Mouse (Mus musculus): ENCODE measurements around the gene Ttll3. TPM values are rescaled to one million over a fixed set of nuclear protein-coding genes. Genes with fewer than 3 reads are reported as not detected.

Gene Ttll3
- total RNA-seq, 2 experiments from 2014 or later = 0.92 to 2.2 TPM

DNA sequence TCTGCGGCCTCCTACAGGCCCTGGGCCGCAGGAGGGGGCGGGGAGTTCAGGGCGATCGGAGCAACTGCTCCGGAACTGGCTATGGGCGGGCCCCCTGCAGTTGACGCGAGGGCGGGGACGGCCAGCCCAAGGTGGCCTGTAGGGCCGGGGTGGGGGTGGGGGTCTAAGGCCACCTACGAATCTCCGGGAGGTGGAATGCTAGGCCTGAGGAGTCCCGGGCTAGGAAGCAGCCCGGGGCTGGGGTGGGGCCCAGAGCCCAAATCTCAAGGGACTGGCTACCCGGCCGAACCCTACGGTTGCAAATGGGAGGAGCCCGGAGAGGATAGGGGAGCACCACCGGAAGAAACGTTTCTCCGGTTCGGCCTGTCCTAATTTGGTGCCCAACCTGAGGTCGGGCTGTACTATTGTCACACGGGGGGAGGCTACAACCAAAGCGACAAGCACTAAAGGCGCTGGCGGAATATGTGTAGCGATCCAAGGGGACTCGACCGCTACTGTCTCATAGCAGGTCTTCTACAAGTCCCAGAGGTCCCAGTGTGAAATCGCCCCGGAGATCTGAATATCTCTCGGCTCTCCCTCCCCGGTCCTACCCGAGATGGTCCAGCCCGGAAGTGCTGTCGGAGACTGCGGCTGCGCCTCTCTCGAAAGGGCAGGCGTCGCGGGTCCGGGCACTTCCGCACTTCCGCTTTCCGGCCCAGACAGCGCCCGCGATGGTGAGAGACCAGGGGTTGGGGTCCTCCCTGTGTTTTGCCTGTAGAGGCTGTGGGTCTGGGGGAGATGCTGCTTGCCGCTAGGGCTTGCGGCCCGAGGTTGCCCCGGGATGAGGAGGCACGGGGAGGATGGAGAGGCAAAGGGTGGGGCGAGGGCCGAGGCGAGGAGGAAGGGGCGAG is 11.3 kb upstream of the Ttll3 start, which contains the start of the genes Tada3 and Arpc4:
Tada3 (minus strand) TSS at position 388 of the 890 bp plus-strand sequence.
Arpc4 (plus strand) TSS at position 620 of the 890 bp plus-strand sequence.
- intact Hi-C loops (cut with DNase I) = loop anchor here (2.0 kb wide), 2 partner anchors 43 to 71 kb away; partner anchors contain the start of gene Brpf1
- peak; percentile 94 to 95 for DNase-seq

DNA sequence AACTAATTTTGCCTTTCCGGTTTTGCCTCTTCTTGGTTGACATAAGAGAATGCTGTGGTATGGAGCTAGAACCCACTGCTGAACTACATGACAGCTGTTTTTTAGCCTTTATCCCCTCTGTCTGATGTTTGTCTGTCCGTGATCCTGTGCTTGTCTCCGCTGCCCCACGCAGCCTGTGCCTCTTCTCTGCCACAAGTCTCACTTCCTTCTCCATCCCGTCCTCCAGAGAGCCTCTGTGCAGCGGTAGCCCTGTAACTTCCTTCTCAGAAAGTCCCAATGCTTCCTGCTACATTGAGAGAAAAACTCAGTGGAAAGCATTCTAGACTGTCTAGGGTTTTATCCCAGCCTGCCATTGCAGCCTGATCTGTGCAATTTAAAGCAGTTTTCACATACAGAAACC is 9.8 kb upstream of the Ttll3 start:
- no peak for DNase-seq
- intact Hi-C loops (cut with DNase I) = loop anchor here (2.0 kb wide), 1 partner anchor 72 kb away; the partner anchor contains the start of gene Brpf1

DNA sequence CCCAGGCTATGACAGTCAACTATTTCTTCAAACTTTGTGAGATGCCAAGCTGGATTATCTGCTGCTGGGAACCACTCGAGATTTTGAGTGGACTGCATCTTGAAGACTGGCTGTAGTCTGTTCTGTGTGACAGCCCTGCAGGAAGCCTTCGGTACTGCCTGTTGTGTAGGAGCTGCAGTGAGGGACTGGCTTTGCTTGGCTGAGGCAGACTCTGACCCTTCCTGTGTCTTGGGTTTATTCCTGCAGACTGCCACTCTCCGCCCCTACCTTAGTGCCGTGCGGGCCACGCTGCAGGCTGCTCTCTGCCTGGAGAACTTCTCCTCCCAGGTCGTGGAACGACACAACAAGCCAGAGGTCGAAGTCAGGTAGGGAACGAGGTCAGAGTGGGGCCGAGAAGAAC is 8.6 kb upstream of the Ttll3 start:
- DNase-seq = no peak
- intact Hi-C loops (cut with DNase I) = no loop called here

DNA sequence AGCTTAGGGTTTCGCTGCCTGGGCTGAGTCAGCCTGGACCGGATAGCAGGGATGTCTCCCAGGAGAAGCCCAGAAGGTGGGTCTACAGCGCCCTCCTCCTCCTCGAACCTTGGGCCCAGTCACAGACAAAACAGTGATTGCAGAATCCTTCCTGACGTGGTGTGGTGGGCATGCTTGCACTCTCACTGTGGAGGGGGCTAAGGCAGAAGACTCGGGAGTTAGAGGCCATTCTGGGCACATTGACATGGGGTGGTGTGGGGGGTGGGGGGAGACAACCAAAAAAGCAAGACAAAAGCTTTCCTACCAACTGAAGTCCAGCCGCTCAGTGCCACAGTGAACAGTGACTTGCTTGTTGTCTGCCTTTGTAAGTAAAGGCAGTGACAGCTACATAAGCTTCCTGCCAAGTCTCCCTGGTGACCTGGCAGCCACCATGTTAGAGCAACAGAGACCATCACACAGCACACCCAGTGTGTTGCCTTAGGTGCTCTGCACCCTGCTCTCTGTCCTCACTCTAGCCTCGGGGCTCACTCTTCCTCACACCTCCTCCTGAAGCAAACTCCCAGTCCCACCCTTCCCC is 4.6 kb upstream of the Ttll3 start:
- DNase-seq = no peak
- intact Hi-C loops (cut with DNase I) = no loop called here

DNA sequence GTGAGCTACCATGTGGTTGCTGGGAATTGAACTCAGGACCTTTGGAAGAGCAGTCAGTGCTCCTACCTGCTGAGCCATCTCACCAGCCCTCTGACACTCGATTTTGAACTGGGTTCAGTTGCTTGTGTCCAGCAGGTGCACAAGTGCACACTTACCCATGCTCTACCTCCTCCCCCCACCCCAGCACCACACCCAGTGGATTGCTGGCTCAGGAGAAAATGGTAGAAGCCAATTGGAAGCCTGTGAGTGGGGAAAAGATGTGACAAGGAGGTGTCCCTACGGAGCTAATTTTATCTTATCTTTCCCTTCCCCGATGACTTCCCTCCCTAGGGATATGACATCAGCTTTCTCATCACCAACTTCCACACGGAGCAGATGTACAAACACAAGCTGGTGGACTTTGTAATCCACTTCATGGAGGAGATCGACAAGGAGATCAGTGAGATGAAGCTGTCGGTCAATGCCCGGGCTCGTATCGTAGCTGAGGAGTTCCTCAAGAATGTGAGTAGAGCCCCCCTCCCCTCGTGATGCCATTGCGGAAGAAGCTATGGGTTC is 3.8 kb upstream of the Ttll3 start:
- no peak for DNase-seq
- intact Hi-C loops (cut with DNase I) = no loop called here

DNA sequence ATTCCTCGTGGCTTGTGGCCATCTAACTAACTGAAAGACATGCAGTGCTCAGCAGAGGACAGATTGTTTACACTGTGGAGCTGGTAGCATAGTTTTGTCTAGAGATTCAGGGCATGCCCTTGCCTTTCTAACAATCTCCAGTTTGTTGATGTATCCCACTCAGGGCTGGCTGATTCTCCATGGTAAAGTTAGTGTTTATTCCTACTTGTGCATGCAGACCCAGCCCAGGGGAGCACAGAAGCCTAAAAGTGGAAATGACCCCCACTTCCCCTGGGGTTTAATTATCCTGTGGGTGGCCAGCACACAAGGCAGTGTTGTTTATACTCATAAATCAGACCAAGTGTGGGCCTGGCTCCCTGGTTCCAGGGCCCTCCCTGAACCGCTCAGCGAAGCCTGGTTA is 3.0 kb upstream of the Ttll3 start:
- DNase-seq = no peak
- intact Hi-C loops (cut with DNase I) = no loop called here

DNA sequence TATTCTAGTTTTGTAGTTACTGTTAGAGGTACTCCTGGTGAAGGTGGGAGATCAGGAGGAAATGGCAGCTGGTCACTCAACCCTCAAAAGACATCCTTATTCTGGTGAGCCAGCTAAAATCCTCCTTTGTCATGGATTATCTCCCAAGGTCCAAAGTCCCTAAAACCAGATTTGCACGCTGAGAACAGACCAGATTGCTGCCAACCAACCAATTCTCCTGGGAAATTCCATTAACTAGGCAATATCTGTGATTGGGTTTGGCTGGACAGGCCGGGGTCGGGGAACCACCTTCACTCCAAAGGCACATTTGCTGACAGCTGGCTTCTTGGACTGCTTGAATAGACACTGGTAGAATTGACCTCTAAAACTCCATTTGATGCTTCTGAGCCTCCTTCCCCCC is 1.7 kb downstream of the Ttll3 start:
- DNase-seq = no peak

DNA sequence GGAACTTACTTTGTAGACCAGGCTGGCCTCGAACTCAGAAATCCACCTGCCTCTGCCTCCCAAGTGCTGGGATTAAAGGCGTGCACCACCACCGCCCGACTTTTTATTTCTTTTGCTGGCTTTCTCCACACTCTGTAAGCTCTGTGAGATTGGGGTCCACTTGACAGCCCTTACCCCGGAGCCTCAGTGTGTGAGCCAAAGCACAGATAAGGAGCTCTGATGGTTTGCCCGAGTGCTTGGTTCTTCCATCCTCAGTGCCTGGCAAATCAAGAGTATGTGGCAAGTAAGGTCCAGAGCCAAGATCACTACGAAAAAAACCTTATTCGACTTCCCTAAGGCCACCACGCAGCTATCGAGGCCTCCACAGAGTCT is 2.9 kb downstream of the Ttll3 start:
- DNase-seq = no peak

More for the DNA sequence above, 1.7 kb downstream of the Ttll3 start:
- intact Hi-C loops (cut with DNase I) = no loop called here

DNA sequence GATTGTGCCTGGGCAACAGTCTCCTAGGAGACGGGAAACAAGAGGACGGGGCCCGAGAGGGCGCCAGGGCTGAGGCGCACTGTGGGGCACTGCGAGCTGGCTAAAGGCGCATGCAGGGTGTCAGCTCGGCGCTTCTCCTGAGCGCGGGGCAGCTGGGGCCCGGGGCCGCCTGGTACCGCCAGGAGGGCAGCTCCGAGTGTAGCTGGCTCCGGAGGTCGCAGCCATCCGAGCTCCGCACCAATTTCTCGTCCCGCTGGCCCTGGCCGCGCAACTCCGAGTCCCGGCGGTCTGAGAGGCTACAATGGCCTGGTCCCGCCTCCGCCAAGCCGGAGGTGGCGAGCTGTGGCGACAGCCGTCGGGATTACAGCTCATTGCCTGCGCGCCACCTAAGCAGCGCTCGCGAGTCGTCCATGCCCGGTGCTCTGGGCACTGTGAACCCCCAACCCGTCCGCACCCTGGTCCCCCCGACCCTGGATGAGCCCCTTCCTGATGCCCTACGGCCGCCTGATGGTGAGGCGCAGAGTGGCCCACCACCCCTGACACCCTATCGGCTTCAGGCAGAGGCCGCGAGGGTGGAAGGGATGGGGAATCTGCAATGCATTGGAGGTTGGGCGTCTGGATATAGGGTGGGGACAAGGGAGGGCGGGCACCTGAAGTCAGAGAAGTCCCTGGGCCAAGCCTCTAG is 3.5 kb downstream of the Ttll3 start:
- intact Hi-C loops (cut with DNase I) = no loop called here
- DNase-seq = peak; percentile 63 to 64

More for the DNA sequence above, 2.9 kb downstream of the Ttll3 start:
- intact Hi-C loops (cut with DNase I) = no loop called here

DNA sequence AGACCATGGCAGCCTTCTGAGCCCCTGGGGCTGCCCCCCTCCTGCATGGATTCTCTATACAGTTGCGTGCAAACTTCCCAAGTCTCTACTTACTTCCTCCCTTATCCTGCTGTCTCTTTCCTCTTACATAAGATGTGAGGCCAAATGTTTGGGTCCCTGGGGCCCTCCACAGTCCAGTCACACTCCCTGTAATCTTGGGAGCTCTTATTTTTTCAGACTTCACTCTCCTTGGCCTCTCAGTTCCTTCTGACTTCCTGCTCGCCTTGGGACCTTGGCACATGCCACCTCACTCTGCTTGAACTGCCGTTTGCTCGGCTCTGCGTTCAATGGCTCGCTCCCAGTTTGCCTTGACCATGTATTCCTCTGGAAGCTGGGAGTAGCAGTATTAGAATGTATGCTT is 4.9 kb downstream of the Ttll3 start:
- DNase-seq = peak; percentile 19 to 20
- intact Hi-C loops (cut with DNase I) = no loop called here

DNA sequence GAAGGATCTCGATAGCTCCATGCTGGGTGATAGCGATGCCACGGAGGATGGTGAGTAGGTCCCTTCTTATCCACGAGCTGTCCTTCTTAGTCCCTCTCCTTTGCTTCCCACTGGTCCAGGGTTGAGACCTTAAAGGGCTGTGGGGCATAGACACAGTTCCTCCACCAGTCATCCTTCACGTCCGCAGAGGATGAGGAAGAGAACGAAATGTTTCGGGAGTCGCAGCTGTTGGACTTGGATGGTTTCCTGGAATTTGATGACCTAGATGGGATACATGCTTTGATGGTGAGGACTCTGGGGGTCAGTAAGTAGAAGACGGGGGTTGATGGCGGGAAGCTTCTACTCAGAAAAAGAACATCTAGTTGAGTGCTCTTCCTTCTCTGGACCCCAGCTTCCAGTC is 5.8 kb downstream of the Ttll3 start:
- DNase-seq = no peak
- intact Hi-C loops (cut with DNase I) = no loop called here

DNA sequence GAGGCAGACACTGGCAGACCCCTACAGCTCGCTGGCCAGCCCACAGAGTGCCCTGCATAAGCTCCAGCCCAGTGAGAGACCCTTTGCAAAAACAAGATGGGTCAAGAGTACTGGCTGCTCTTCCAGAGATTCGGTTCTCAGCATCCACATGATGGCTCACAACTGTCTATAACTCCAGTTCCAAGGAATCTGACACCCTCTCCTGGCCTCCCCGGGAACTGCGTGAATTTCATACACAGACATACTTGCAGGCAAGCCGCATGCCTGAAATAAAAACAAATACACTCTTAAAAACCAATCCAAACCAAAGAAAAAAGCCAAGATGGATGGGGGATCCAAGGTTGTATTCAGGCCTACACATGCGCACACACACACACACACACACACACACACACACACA is 6.4 kb downstream of the Ttll3 start:
- intact Hi-C loops (cut with DNase I) = no loop called here
- DNase-seq = no peak

DNA sequence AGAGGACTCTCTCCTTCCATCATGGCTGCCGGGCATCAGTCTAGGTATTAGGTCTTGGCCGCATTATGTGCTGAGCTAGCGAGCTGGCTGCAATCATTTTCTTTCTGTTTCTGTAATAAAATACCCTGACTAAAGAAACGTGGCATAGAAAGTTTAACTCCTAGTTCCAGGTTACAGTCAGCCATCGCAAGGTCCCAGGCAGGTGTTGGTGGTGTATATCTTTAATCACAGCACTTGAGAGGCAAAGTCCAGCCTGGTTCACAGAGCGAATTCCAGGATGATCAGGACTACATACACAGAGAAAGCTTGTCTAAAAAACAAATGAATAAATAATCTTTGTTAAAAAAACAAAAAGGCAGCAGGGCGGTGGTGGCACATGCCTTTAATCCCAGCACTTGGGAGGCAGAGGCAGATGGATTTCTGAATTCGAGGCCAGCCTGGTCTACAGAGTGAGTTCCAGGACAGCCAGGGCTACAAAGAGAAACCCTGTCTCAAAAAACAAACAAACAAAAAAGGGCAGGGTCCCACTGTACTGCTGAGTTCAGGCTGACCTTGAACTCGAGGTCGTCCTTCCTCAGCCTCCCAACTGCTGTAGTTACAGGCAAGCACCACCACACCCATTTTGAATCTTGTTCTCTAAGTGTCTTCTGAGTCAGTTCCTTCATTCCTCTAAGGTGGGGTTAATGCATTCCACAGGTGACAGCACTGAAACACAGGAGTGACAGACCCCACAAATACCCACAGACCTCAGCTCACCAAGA is 7.4 kb downstream of the Ttll3 start:
- intact Hi-C loops (cut with DNase I) = no loop called here
- no peak for DNase-seq

DNA sequence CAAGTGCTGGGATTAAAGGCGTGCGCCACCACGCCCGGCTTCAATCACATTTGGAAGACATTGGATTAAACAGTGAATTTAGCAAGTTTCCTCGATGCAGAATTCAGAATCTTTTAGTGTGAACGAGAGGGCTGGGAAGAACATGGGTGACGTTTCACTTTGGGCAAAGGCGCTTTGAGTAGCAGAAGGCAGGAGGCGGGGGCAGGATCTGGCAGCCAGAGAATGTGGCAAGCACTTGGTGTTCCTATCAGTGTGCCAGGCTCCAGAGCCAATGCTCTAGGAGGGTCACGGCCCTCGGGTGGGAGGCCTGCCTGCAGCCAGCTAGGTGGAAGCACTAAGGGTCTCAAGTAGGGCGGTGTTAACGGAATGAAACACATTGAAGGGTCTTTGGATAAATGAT is 13.0 kb downstream of the Ttll3 start:
- DNase-seq = no peak
- intact Hi-C loops (cut with DNase I) = no loop called here

DNA sequence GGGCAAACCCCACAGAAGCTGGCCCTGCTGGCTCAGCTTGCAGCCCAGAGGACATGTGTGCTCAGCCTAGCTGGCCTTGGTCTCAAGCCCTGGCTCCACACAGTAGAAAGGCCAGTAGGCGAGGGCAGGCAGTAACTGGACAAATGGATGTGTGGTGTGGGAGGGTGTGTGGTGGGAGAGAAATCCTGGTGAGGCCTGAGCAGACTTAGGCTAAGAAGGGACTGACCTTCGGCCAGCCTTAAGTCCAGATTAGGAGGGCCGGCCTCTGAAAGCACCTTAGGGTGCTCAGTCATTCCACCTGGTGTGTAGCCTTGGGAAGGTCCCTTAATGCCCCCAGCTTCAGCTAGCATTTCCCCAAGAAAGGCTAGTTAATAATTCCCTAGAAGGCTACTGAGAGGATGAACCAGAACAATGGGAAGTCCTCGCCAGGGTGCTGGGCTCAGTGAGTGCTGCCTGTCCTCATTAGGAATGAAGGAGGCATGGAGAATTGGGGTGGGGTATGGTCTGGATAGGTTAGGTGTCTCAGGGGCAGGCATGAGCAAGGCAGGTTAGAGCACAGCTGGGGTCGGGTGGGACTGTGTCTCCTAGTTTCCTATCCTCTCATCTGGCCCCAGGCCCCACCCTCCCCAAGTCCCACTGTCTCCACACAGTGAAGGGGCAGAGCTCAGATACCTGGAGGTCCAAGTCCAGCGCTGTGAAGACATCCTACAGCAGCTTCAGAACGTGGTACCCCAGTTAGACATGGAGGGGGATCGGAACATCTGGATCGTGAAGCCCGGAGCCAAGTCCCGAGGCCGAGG is 15.8 kb downstream of the Ttll3 start:
- intact Hi-C loops (cut with DNase I) = no loop called here
- DNase-seq = no peak

DNA sequence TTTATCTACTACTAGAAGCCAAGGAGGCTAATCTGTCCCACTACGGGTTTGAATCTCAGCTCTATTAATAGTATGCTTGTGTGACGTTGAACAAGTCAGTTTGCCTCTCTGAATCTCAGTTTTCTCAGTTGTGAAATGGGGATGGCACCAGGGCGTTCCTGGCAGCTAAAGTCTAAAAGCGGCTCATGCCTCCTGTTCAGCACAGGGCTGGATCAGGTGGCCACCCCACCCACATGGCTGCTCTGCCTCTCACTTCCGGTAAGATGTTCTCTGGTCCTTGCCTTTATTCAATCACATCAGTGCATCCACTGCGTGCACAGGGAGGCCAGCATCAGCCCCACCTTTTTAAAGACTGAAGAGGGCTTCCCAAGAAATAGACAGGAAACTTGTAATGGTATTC is 16.4 kb downstream of the Ttll3 start:
- DNase-seq = no peak
- intact Hi-C loops (cut with DNase I) = no loop called here

DNA sequence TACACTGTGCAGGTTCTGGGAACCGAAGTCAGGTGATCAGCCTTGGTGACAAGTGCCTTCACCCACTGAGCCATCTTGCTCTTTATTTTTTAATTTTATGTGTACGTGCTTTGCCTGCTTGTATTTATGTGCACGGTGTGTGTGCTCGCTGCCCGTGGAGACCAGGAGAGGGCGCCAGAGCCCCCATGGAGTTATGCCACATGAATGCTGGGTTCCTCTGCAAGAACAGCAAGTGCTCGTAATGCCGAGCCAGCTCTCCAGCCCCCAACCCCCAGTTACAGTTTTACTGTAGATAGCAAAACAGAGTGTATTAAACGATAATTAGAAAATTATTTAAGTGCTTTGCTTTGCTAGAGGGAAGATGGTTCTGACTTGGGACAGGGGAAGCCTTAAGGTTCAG is 17.6 kb downstream of the Ttll3 start:
- DNase-seq = no peak
- intact Hi-C loops (cut with DNase I) = no loop called here

DNA sequence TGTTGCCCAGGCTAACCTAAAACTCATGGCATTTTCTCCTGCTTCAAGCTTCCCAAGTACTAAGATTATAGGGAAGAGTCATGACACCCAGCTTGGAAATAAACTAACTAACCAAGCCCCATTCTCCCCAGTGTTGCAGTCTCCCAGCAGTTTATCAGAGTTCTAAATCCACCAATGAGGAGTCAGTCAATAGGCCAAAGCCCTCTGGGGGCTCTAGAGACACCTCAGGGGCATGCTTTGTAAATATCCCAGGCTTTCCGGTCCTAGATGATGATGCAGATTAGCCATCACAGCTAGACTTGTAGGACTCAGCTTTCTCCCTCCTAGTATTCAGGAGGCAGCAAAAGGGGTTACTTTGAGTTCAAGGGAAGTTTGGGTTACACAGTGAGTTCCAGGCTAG is 20.9 kb downstream of the Ttll3 start:
- DNase-seq = no peak
- intact Hi-C loops (cut with DNase I) = no loop called here

DNA sequence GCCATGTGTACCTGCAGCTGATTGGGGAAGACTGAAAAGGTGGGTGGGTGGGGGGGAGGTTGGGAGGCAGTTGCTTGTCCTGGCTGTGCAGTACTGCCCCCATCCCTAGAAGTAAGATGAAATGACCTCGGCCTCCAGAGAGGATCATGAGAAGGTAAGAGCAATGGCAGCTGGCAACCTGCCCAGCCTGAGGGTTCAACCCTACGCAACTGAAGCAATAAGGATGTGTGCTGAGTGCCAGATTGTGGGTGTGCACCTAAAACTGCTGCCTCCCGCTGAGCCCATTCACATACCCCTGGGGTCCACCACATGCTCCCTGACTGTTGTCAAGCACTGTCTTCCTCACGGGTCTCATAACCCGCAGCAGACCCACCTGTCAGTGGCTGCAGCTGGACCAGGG is 27.4 kb downstream of the Ttll3 start:
- intact Hi-C loops (cut with DNase I) = no loop called here
- no peak for DNase-seq
